Mouse (Mus musculus) right cerebral cortex, postnatal 36 days (tissue): ENCODE data around the gene Bpi.

Source experiments
- DNase-seq, 2 experiments: peaks; one replicate each; pipeline ENCODE4 v3.0.0; 2022; ENCODE audit warnings: low spot score in 2 of 2, mixed read lengths in 1 of 2

Bpi gene

GRCm38 (mm10) chr2:158242170-158242896 is 15.6 kb upstream of the Bpi start:
- peak; percentile 42 to 59 for DNase-seq

GRCm38 (mm10) chr2:158243129-158243870 is 14.6 kb upstream of the Bpi start:
- DNase-seq = peak; percentile 43 to 57

- no peak for DNase-seq
These were observed 12.6 kb upstream of the Bpi start for GRCm38 (mm10) chr2:158245072-158245817.

- no peak for DNase-seq
These were observed 10.0 kb upstream of the Bpi start for GRCm38 (mm10) chr2:158247852-158248251.

GRCm38 (mm10) chr2:158248318-158248717 is 9.6 kb upstream of the Bpi start:
- DNase-seq = no peak

- no peak for DNase-seq
These were observed 7.3 kb upstream of the Bpi start for GRCm38 (mm10) chr2:158250558-158250957.

GRCm38 (mm10) chr2:158253806-158254205 is 4.1 kb upstream of the Bpi start:
- DNase-seq = no peak

- no peak for DNase-seq
These were observed 1.0 kb upstream of the Bpi start for GRCm38 (mm10) chr2:158256894-158257293.

- DNase-seq = no peak
These were observed 887 bp downstream of the Bpi start for GRCm38 (mm10) chr2:158258781-158259180.

- DNase-seq = no peak
These were observed 1.6 kb downstream of the Bpi start for GRCm38 (mm10) chr2:158259498-158259897.

- DNase-seq = peak in 1 of 2 experiments; percentile 57
These were observed 7.0 kb downstream of the Bpi start for GRCm38 (mm10) chr2:158264877-158265276.

GRCm38 (mm10) chr2:158270017-158270416 is 12.1 kb downstream of the Bpi start:
- DNase-seq = no peak

- no peak for DNase-seq
These were observed 15.8 kb downstream of the Bpi start for GRCm38 (mm10) chr2:158273646-158274045.

- DNase-seq = no peak
These were observed 17.5 kb downstream of the Bpi start for GRCm38 (mm10) chr2:158275349-158275748.

GRCm38 (mm10) chr2:158275811-158276210 is 17.9 kb downstream of the Bpi start:
- no peak for DNase-seq

GRCm38 (mm10) chr2:158276451-158276850 is 18.6 kb downstream of the Bpi start:
- DNase-seq = no peak

- DNase-seq = no peak
These were observed 19.0 kb downstream of the Bpi start for GRCm38 (mm10) chr2:158276878-158277277.

- no peak for DNase-seq
These were observed 21.8 kb downstream of the Bpi start for GRCm38 (mm10) chr2:158279656-158280055.

- no peak for DNase-seq
These were observed 23.8 kb downstream of the Bpi start for GRCm38 (mm10) chr2:158281497-158282205.

GRCm38 (mm10) chr2:158283136-158283535 is 25.2 kb downstream of the Bpi start:
- DNase-seq = no peak

GRCm38 (mm10) chr2:158283771-158284170 is 25.9 kb downstream of the Bpi start:
- DNase-seq = no peak

GRCm38 (mm10) chr2:158284571-158284970 is 26.7 kb downstream of the Bpi start:
- DNase-seq = no peak
